ENCODE assay signal across 7 mouse cellular contexts in genomic region chr7:31207563-31208236, GRCm38 (mm10). TPM values are rescaled to one million over a fixed set of nuclear protein-coding genes. Genes with fewer than 3 reads are reported as not detected.
DNase-seq lines count a peak whose midpoint lies in the region; ATAC-seq and TF ChIP-seq lines count a peak whose summit lies in the region.

No protein-coding gene starts in this region.

- no peak for DNase-seq in liver, adult 2 months (ENCODE audit: extremely low read depth, low read depth, low spot score)
- no peak for DNase-seq in liver
- DNase-seq in forebrain, embryonic 10.5 days (ENCODE audit: extremely low spot score, low spot score), result no peak
- no peak for DNase-seq in limb, embryonic 10.5 days (ENCODE audit: low spot score)
- DNase-seq in embryo, embryonic 9.5 days (ENCODE audit: extremely low spot score), result no peak

- peak; percentile 66 for ATAC-seq in neural tube, embryonic 14.5 days (ENCODE audit: low read depth)
- no peak for ATAC-seq in megakaryocyte-erythroid progenitor cell, adult 5-6 weeks (replicated peaks; ENCODE audit: low FRiP score, low TSS enrichment, poor library complexity, severe bottlenecking)

- no peaks in the 10 kb centered on the region; the same call in 1 of the 2 replicates for H3K27me3 ChIP-seq in liver, adult 2 months (ENCODE audit: control insufficient read depth, insufficient read depth, low read length)
- no peaks in the 10 kb centered on the region for H3K27me3 ChIP-seq in forebrain, embryonic 10.5 days (ENCODE audit: poor library complexity, severe bottlenecking)
- no peaks in the 10 kb centered on the region for H3K27me3 ChIP-seq in limb, embryonic 10.5 days (ENCODE audit: low read depth, poor library complexity, severe bottlenecking)
- H3K27me3 ChIP-seq in neural tube, embryonic 14.5 days (ENCODE audit: control insufficient read depth, insufficient read depth, low read length), result no peaks in the 10 kb centered on the region

- H3K4me3 ChIP-seq in liver, adult 2 months (ENCODE audit: insufficient read depth, low read depth, low read length), result peak overlapping the region; percentile 3; the same call in 1 of the 2 replicates
- H3K4me3 ChIP-seq in forebrain, embryonic 10.5 days, result peak overlapping the region; percentile 67
- peak overlapping the region; percentile 69 for H3K4me3 ChIP-seq in limb, embryonic 10.5 days
- H3K4me3 ChIP-seq in neural tube, embryonic 14.5 days (ENCODE audit: low read depth, low read length), result peak overlapping the region; percentile 51

- TF ChIP-seq POLR2A in liver, adult 2 months (IDR thresholded peaks at IDR 0.05; ENCODE audit: extremely low read depth, insufficient read depth, low read length), result no peak

- no peak overlapping the region for H3K9ac ChIP-seq in liver, adult 2 months (ENCODE audit: low read depth, low read length)
- H3K9ac ChIP-seq in neural tube, embryonic 14.5 days (replicated peaks; ENCODE audit: low read depth, low read length), result no peak overlapping the region

- H3K79me2 ChIP-seq in liver, adult 2 months (ENCODE audit: control insufficient read depth, insufficient read depth, low read length), result peaks cover 5% of the 10 kb centered on the region; the same call in 1 of the 2 replicates

- WGBS in liver, adult 2 months, result 59% methylated on average over 13 of the region's 13 CpGs
- WGBS in forebrain, embryonic 10.5 days, result 68% methylated on average over 13 of the region's 13 CpGs
- WGBS in limb, embryonic 10.5 days, result 69% methylated on average over 13 of the region's 13 CpGs
- 73% methylated on average over 13 of the region's 13 CpGs for WGBS in neural tube, embryonic 14.5 days

- H3K27ac ChIP-seq in liver, adult 2 months (replicated peaks; ENCODE audit: insufficient read depth, low read depth, low read length), result no peak overlapping the region
- H3K27ac ChIP-seq in forebrain, embryonic 10.5 days, result no peak overlapping the region
- H3K27ac ChIP-seq in limb, embryonic 10.5 days, result no peak overlapping the region
- H3K27ac ChIP-seq in neural tube, embryonic 14.5 days (ENCODE audit: low read depth, low read length), result no peak overlapping the region

- TF ChIP-seq CTCF in liver, adult 2 months (IDR thresholded peaks at IDR 0.05; ENCODE audit: low read depth, low read length), result no peak

- 0 out of 2 replicates have a peak overlapping the region, but pooled peaks have one; percentile 61 for H3K4me2 ChIP-seq in neural tube, embryonic 14.5 days (ENCODE audit: low read depth, low read length)

- H3K9me3 ChIP-seq in forebrain, embryonic 10.5 days, result peaks cover 9% of the 10 kb centered on the region; the same call in 1 of the 2 replicates
- H3K9me3 ChIP-seq in limb, embryonic 10.5 days (replicated peaks), result no peaks in the 10 kb centered on the region
- H3K9me3 ChIP-seq in neural tube, embryonic 14.5 days (ENCODE audit: control insufficient read depth, low read length), result no peaks in the 10 kb centered on the region; the same call in 1 of the 2 replicates

- peaks cover 2% of the 10 kb centered on the region; the same call in 1 of the 2 replicates for H3K4me1 ChIP-seq in liver, adult 2 months (ENCODE audit: control insufficient read depth, insufficient read depth, low read length)
- H3K4me1 ChIP-seq in forebrain, embryonic 10.5 days, result peaks cover 7% of the 10 kb centered on the region
- H3K4me1 ChIP-seq in limb, embryonic 10.5 days, result peaks cover 3% of the 10 kb centered on the region; the same call in 1 of the 2 replicates
- H3K4me1 ChIP-seq in neural tube, embryonic 14.5 days (ENCODE audit: control insufficient read depth, insufficient read depth, low read length), result 0 out of 2 replicates have a peak, but pooled peaks cover 4% of the 10 kb centered on the region

- no peaks in the 10 kb centered on the region for H3K36me3 ChIP-seq in liver, adult 2 months (ENCODE audit: control insufficient read depth, insufficient read depth, low read length)
- peaks cover 14% of the 10 kb centered on the region for H3K36me3 ChIP-seq in forebrain, embryonic 10.5 days (replicated peaks)
- peaks cover 17% of the 10 kb centered on the region for H3K36me3 ChIP-seq in limb, embryonic 10.5 days
- H3K36me3 ChIP-seq in neural tube, embryonic 14.5 days (ENCODE audit: control insufficient read depth, insufficient read depth, low read length), result no peaks in the 10 kb centered on the region

RNA-seq across cellular contexts. Expression of gene Gramd1a, which starts 52.0 kb away (rescaled TPM):
- 5.1 and 6.6 TPM in 2 replicates for total RNA-seq in liver, adult 2 months (2014; rRNA removed)
- 17.0 and 33.0 TPM in 2 replicates for polyA plus RNA-seq in liver, adult 2 months (2012; rRNA removed)
- 74.5 and 79.7 TPM in 2 replicates for polyA plus RNA-seq in forebrain, embryonic 10.5 days (2016; fragmentation: Nextera tagmentation; extraction: Ambion mirVana)
- polyA plus RNA-seq in limb, embryonic 10.5 days (2016; fragmentation: Nextera tagmentation; extraction: Ambion mirVana), result 87.3 and 106 TPM in 2 replicates
- 180 and 208 TPM in 2 replicates for polyA plus RNA-seq in neural tube, embryonic 14.5 days (2014; fragmentation: Nextera tagmentation; extraction: Ambion mirVana)
- 75.2 and 78.4 TPM in 2 replicates for total RNA-seq in megakaryocyte-erythroid progenitor cell, adult 5-6 weeks (2014; fragmentation: Nextera tagmentation)
- total RNA-seq in megakaryocyte-erythroid progenitor cell, adult 5-6 weeks (2017), result 19.2 and 29.6 TPM in 2 replicates

Comparison
In these comparisons a context has a peak if more than half of its experiments do, and no peak if none do; other contexts are left out.
1. H3K4me3 ChIP-seq: peak in every context shown above with its lines; median percentile 69 in limb, embryonic 10.5 days; 67 in forebrain, embryonic 10.5 days; 51 in neural tube, embryonic 14.5 days; 3 in liver, adult 2 months.